Mouse (Mus musculus): ENCODE data around the gene Herc4. TPM values are rescaled to one million over a fixed set of nuclear protein-coding genes. Genes with fewer than 3 reads are reported as not detected.
A peak's percentile ranks its signal among the peaks of the same experiment; 100 is the strongest.

The Herc4 gene
- polyA plus RNA-seq, 1 experiment from 2014 or later = 40.8 TPM

GRCm38 (mm10) chr10:63365918-63366455, 122.4 kb downstream of the Herc4 start:
- Histone ChIP-seq H3K36me3 (no peaks in the 10 kb centered on the region), H3K27ac (no peak overlapping the region), H3K4me3 (peak overlapping the region; percentile 20; the same call in 1 of the 2 replicates), H3K9ac (0 out of 2 replicates have a peak overlapping the region, but pooled peaks have one; percentile 46), H3K27me3 (no peaks in the 10 kb centered on the region), H3K4me2 (peak overlapping the region; percentile 45), H3K4me1 (no peaks in the 10 kb centered on the region), H3K9me3 (no peaks in the 10 kb centered on the region)
- ATAC-seq (ENCODE audit: insufficient number of reproducible peaks, insufficient read depth, low FRiP score, low TSS enrichment, low read depth) = no peak
- WGBS = 48% methylated on average over 7 of the region's 7 CpGs

GRCm38 (mm10) chr10:63367386-63367785, 123.8 kb downstream of the Herc4 start:
- Histone ChIP-seq H3K36me3 (no peaks in the 10 kb centered on the region), H3K27ac (no peak overlapping the region), H3K4me2 (no peak overlapping the region), H3K4me1 (no peaks in the 10 kb centered on the region), H3K27me3 (no peaks in the 10 kb centered on the region), H3K9ac (no peak overlapping the region), H3K4me3 (no peak overlapping the region), H3K9me3 (no peaks in the 10 kb centered on the region)
- 74% methylated on average over 6 of the region's 6 CpGs for WGBS
- ATAC-seq (ENCODE audit: insufficient number of reproducible peaks, insufficient read depth, low FRiP score, low TSS enrichment, low read depth) = no peak

Other genes starting within 250 kb of the Herc4 start
- 138 and 139 TPM in 2 replicates for gene Hnrnph3, start 219.6 kb upstream of the Herc4 start, polyA plus RNA-seq (2015; fragmentation: Nextera tagmentation; extraction: Ambion mirVana)
- gene Pbld2, start 219.5 kb upstream of the Herc4 start, polyA plus RNA-seq (2015; fragmentation: Nextera tagmentation; extraction: Ambion mirVana) = 1.0 and 1.1 TPM in 2 replicates
- gene Pbld1, start 183.6 kb upstream of the Herc4 start, polyA plus RNA-seq (2015; fragmentation: Nextera tagmentation; extraction: Ambion mirVana) = 1.8 and 1.9 TPM in 2 replicates
- gene Atoh7, start 144.2 kb upstream of the Herc4 start, polyA plus RNA-seq (2015; fragmentation: Nextera tagmentation; extraction: Ambion mirVana) = not detected in 2 replicates
- 0.14 and 0.18 TPM in 2 replicates for gene Mypn, start 39.9 kb upstream of the Herc4 start, polyA plus RNA-seq (2015; fragmentation: Nextera tagmentation; extraction: Ambion mirVana)
- gene Sirt1, start 137.9 kb downstream of the Herc4 start, polyA plus RNA-seq (2015; fragmentation: Nextera tagmentation; extraction: Ambion mirVana) = 6.5 and 7.7 TPM in 2 replicates
- 13.5 and 14.0 TPM in 2 replicates for gene Dnajc12, start 138.6 kb downstream of the Herc4 start, polyA plus RNA-seq (2015; fragmentation: Nextera tagmentation; extraction: Ambion mirVana)
- gene Gm7075, start 178.0 kb downstream of the Herc4 start, polyA plus RNA-seq (2015; fragmentation: Nextera tagmentation; extraction: Ambion mirVana) = not detected in 2 replicates
- gene Ctnna3, start 186.3 kb downstream of the Herc4 start, polyA plus RNA-seq (2015; fragmentation: Nextera tagmentation; extraction: Ambion mirVana) = 0.67 and 0.90 TPM in 2 replicates